Mouse (Mus musculus) gastrocnemius, postnatal 36 days (tissue): Measurements from ENCODE around the gene Hoxd10. TPM values are rescaled to one million over a fixed set of nuclear protein-coding genes. Genes with fewer than 3 reads are reported as not detected.

Source experiments
- DNase-seq, 2 experiments: peaks; one replicate each; pipeline ENCODE4 v3.0.0; 2022
- intact Hi-C: fragments of 180-260 bp; cut with DNase I; formaldehyde crosslinking; loops from one replicate; pipeline ENCODE4 v1.15.1; 2025
- total RNA-seq, 2 experiments: library from RNA; stranded (reverse); gene quantifications; 2 replicates each; pipeline ENCODE4 v1.2.3; 2021

Hoxd10 gene
- total RNA-seq, 2 experiments from 2014 or later, result 3.8 to 4.6 TPM

DNA sequence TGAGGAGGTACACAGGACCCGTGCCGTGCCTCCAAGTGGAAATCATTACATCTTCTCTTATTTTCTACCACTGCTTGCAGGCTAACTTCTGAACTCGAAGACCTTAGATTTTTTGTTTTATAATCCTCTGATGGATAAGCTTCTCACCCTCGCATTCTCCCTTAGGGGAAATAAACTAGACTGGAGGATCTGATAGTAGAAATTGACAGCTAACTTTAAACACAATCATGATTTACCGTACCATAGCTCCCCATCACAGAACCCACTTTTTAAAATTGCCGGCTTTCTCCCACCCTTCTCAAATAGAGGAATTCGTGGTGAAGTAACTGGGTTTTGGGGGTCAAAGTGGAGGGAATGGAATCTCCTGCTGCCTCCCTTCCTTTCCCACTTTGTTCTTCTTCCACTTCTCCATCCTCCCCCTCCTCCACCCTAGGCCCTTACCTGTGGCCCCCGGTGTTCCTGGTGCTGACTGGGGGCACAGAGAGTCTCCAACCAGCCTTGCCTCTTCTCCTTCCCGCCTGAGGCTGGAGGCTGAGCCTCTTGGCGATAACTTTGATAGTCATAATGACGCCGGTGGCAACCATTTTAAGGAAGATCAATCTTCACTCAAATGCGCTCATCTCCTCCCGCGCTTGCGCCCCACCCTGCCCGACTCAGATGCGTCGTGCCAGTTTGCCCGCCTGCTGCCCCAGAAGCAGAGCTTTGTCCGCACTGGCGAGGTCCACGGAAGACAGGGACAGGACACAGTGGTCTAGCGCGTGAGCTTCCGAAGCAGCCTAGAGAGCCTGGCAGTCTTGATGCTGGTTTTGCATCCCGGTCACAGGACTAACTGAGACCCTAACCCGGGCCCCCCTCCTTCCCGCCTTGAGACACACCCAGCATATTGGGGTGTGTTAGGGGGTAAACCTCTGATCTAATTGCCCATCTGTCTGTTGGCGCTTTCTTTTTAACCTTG, 31.0 kb upstream of the Hoxd10 start:
- intact Hi-C loops, result loop anchor here (5.0 kb wide), 1 partner anchor 593 kb away; no protein-coding TSS in a partner anchor

DNA sequence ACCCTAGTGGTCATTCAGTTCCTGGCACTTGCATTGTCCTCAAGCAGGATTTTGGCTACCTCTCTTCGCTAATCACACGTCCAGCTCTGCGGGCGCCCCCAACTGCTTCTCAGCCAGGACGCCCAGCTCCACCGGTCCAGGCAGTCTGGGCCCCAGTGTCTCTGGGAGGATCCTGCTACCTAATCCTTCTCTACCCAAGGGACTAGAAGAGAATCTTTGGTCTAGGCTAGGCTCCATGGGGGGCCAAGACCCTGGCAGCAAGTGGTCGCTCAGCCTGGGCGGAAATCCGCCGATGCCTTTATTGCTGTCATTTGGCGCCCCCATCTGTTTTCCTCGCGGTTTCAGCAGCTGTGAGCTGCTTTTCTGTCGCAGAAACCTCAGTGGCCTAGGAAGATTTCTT, 30.0 kb upstream of the Hoxd10 start:
- DNase-seq, result no peak
- intact Hi-C loops, result loop anchor here (5.0 kb wide), 1 partner anchor 594 kb away; no protein-coding TSS in a partner anchor

More for the DNA sequence above, 31.0 kb upstream of the Hoxd10 start:
- no peak for DNase-seq

DNA sequence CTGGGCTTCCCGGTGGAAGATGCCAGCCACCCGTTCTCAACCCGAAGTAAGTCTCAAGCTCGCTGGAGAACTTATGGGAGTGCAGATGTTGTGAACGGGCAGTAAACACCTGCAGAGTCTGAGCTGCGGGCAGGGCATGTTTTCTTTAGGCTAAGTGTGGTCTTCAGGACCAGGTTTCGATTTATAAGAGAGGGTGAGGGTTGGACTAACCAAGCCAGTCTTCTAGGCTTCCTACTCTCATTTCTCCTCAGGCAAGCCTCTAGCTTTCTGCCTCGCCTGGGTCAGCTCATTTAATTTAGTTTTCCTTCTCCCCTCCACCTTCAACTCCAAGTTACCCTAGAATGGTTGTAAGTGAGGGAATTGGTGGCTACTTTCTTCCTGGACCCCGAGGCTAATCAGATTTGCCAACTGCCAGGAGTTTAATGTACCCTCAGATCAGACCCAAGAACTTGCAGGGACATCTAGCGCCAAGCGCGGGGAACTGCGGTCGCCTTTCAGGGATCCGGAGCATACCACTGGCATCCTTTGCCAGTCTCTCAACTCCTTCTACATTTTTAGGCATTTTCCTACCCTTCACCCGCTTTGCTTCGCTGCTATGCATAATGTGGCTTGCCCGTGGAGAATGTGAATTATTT, 28.3 kb upstream of the Hoxd10 start:
- intact Hi-C loops, result loop anchor here (5.0 kb wide), 1 partner anchor 596 kb away; no protein-coding TSS in a partner anchor
- no peak for DNase-seq

DNA sequence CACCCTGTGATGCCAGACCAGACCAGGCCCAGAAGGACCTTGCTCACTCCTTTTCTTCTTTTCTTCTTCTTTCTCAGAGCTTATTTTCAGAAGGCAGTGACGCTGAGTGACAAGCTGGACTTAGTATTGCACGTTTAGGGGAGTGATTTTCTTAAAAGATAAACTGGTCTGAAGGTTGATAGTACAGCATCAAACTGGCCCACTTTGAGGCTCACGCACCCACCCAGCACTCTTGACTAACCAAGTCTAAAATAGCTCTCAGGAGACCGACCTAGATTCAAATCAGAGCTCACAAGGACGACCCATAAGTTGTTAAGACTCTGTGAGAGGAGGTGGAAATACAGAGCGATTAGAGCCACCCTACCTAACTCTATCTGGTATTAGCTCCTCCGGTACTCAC, 25.3 kb upstream of the Hoxd10 start:
- no peak for DNase-seq
- intact Hi-C loops, result no loop called here

DNA sequence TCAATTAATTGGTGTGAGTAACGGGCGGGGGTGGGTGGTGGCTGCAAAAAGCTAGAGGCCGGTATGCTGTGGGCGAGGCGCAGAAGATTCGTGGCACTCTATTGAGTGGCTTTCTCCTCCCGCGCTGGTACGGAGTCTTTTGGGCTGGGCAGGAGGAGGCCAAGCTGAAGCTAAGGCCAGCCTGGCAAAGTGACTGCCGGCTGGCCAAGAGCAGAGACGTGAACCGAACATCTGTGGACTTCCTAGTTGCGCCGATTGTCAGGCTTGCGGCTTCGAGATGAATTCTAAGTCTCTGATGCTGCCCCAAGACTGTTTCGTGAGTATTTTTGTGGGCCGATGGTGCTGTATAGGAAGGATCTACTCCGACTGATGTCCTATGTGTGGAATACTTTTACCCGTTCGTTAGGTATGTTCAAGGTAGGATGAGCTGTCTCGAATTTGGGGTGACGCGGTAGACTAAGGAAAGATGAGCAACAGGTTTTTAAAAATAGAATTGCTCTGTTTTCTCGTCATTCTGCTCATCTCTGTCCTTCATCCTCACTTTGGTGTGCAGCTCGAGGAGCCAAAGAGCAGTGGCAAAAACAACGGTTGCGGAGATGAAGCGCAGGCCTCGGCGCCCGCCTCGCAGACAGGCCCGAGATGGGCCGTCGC, 24.4 kb upstream of the Hoxd10 start:
- intact Hi-C loops, result no loop called here
- DNase-seq, result no peak

DNA sequence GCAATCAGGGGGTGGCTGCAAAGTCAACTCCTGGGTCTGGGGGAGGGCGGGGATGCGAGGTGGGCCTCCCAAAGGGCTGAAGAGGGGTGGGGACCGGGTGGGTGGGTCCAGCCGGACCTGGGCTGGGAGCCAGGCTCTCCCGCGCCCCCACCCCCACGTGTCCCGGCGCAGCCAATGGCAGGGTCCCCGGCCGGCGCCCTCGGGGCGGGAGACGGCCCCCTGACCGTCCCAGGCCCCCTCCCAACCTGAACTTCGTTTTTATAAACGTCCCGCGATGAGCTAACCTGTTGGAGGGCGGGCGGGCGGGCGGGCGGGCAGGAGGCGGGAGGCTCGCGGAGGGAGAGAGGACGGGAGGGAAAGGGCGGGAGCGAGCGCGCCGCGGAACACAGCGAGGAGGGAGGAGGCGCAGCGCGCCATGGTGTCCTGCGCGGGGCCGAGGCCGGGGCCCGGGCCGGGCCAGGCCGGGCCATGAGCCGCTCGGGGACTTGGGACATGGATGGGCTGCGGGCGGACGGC, 23.8 kb upstream of the Hoxd10 start, which contains the start of gene Hoxd13:
Hoxd13 (plus strand) TSS at position 469 of the 516 bp plus-strand sequence.
- intact Hi-C loops, result no loop called here

DNA sequence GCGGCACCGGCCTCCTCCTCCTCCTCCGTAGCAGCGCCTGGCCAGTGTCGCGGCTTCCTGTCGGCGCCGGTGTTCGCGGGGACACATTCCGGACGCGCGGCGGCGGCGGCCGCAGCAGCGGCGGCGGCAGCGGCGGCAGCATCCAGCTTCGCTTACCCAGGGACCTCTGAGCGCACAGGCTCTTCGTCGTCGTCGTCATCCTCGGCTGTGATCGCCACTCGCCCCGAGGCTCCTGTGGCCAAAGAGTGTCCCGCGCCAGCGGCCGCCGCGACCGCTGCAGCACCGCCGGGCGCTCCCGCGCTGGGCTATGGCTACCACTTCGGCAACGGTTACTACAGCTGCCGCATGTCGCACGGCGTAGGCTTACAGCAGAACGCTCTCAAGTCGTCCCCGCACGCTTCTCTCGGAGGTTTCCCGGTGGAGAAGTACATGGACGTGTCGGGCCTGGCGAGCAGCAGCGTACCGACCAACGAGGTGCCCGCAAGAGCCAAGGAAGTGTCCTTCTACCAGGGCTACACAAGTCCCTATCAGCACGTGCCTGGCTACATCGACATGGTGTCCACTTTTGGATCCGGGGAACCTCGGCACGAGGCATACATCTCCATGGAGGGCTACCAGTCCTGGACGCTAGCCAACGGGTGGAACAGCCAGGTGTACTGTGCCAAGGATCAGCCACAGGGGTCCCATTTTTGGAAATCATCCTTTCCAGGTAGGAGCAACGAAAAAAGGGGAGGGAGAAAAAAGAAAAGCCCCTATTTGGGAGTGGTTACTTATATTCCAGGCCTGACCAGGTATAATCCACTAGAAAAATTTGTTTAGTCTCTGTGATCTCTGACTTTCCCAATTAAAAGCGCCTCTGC, 23.1 kb upstream of the Hoxd10 start:
- intact Hi-C loops, result no loop called here
- DNase-seq, result no peak

More for the DNA sequence above, 23.8 kb upstream of the Hoxd10 start, which contains the start of gene Hoxd13:
- DNase-seq, result no peak

DNA sequence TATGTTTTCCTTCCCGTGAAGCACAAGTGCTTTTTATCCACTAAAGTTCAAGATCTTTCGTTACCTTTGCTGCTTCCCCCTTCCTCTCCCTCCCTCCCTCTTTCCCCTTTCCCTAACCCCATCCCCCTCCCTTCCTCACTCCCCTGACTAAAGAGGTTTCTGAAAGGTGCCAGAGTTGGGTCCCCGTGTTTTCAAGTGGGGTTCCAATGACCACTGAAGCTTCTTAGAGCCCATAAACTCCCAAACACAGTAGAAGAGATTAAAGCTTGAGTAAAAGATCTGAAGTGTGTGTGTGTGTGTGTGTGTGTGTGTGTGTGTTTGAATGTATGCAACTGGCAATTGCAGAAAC, 22.5 kb upstream of the Hoxd10 start:
- DNase-seq, result no peak
- intact Hi-C loops, result no loop called here

DNA sequence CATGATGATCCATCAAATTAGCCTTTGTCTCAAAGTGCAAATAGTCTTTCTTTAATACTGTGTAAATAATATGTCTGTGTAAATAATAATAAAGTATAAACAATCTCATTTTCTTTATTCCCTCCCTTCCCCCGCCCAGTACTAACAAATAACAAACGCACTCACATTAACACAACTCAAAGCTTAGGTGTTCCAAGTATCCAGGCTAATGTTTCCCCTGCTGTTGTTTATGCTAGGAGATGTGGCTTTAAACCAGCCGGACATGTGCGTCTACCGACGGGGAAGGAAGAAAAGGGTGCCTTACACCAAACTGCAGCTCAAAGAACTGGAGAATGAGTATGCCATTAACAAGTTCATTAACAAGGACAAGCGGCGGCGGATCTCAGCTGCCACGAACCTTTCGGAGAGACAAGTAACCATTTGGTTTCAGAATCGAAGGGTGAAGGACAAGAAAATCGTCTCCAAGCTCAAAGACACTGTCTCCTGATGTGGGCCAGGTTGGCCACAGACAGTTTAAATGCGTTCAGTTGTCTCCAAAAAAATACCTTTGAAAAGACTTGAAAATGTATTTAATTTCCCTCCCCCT, 22.0 kb upstream of the Hoxd10 start:
- intact Hi-C loops, result loop anchor here (5.0 kb wide), 1 partner anchor 1087 kb away; the partner anchor contains the start of gene Chrna1
- no peak for DNase-seq

DNA sequence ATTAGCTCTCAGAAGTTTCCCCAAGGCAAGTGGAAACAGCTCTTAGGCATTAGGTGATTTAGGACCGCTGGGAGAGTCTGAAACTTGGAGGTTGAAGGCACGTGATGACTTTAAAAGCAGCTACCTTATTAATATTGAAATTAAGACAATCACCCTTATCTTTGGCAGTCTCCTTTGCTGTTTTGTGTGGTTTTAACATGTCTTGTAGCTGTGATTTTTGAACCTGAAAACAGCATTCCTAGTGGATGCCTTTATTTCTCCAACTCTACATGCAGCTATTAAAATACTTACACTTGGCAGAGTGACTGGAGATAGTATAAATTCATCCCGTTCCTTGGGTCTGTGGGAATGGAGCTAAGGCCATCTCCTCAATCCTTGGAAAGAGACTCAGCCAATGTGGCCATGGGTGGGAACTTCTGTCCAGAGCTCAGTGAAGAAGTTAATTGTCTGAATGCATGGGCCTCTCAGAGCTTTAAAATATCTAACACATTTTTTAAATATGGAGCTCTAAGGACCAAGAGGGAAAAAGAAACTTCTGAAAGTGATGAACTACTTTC, 21.0 kb upstream of the Hoxd10 start:
- no peak for DNase-seq
- intact Hi-C loops, result loop anchor here (5.0 kb wide), 1 partner anchor 1088 kb away; the partner anchor contains the start of gene Chrna1

DNA sequence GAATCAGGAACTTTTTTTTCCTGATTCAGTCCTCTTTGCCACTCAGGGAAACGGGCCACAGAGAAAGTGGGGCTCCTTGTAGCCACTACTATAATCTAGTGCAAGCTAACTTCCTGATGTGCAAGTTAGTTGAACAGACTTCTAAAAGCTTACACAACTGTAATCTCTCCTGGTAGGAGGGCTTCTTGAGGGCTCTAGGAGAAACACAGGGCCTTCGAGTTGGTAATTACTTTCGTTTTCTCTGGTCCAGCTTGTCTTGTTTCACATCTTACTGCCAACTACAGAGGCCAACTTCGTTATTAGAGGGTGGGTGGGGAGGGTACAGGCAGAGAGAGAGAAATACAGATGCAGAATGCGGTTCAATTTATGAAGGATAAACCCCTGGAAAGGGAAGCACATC, 19.9 kb upstream of the Hoxd10 start:
- DNase-seq, result no peak
- intact Hi-C loops, result loop anchor here (2.0 to 5.0 kb wide), 2 partner anchors 705 to 1090 kb away; partner anchors contain the start of gene Chrna1

DNA sequence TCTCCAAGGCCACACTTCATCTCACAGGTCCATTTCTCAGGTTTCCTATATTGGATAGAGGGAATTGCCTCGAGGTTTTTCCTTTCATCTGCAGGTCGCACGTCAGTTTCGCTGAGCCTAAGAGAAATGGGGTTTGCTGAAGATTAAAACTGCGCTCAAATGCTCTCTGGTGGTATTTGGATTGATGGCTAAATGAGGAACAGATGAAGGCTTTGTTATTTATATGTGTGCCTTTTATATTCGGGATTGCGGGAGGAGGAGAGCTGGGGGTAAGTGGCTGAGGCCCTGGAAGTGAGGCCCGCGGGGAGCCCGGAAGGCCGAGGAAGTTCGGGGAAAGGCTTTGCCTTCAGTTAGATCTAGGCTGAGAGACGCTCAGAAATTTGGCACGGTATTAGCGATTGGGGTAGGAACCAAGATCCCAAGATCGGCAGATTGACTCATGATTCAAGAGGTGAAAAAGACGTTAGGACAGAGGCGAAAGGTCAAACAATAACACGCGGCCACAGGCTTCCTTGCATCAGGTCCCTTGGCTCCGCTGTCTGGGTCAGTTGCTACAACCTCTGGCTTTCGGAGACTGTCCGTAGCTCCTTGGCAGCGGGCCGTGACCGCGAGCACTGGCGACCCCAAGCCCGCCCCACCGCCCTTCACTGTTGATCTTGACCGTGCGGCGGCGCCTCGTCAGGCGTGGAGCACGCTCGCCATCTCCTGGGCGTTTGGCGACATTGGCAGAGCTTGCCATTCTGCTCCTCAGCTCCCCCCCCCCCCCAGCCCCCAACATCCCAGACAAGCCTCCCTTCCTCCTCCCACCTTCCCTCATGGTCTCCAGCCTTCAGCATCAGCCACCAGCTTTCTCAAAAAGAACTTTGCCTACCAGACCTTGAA, 19.0 kb upstream of the Hoxd10 start:
- intact Hi-C loops, result loop anchor here (2.0 to 5.0 kb wide), 2 partner anchors 706 to 1090 kb away; partner anchors contain the start of gene Chrna1
- DNase-seq, result no peak

DNA sequence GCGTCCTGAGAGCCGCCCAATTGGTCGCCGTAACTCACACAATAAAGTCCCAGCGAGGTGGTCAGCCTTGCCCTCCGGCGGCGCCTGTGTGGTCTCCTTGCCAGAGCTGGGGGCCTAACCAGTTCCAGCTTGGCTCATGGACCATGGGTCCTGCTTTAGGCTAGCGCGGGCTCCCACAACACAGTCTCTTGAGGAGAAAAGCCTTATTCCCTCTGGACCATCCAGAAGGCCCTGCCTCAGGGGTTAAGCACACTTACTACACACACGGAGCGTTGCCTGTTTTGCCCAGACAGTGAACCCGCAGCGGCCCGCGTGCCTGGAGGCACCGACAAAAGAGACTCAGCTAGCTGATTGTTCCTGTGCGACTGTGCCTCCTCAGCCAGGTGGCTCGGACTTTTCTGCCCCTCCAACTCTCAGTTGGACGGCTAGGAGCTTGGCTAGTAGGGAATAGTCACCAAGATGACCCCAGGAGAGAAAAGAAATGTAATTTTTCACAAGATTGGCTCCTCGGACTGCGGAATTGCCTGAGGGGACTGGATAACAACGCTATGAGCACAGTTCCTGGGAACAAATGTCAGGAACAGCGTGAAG, 17.8 kb upstream of the Hoxd10 start:
- intact Hi-C loops, result loop anchor here (2.0 to 5.0 kb wide), 2 partner anchors 707 to 1092 kb away; partner anchors contain the start of gene Chrna1
- no peak for DNase-seq

DNA sequence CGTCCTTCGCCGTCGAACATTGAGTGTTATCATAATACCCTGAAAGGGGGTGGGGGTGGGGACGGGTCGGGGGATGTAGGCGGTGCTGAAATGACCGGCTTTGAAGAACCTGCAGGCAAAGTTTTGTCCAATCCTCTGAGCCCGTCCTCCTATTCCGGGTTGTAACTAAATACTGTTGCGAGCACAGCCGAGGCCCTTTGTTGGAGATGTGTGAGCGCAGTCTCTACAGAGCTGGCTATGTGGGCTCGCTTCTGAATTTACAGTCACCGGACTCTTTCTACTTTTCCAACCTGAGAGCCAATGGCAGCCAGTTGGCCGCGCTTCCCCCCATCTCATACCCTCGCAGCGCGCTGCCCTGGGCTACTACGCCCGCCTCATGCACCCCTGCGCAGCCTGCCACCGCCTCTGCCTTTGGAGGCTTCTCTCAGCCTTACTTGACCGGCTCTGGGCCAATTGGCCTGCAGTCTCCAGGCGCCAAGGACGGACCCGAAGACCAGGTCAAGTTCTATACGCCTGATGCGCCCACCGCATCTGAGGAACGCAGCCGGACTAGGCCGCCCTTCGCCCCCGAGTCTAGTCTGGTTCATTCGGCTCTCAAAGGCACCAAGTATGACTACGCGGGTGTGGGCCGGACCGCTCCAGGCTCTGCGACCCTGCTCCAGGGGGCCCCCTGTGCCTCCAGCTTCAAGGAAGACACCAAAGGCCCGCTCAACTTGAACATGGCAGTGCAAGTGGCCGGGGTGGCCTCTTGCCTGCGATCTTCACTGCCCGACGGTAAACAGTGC, 16.7 kb upstream of the Hoxd10 start, which contains the start of gene Hoxd12:
Hoxd12 (plus strand) TSS at position 133 of the 785 bp plus-strand sequence.
- DNase-seq, result no peak
- intact Hi-C loops, result loop anchor here (5.0 kb wide), 1 partner anchor 1093 kb away; the partner anchor contains the start of gene Chrna1

DNA sequence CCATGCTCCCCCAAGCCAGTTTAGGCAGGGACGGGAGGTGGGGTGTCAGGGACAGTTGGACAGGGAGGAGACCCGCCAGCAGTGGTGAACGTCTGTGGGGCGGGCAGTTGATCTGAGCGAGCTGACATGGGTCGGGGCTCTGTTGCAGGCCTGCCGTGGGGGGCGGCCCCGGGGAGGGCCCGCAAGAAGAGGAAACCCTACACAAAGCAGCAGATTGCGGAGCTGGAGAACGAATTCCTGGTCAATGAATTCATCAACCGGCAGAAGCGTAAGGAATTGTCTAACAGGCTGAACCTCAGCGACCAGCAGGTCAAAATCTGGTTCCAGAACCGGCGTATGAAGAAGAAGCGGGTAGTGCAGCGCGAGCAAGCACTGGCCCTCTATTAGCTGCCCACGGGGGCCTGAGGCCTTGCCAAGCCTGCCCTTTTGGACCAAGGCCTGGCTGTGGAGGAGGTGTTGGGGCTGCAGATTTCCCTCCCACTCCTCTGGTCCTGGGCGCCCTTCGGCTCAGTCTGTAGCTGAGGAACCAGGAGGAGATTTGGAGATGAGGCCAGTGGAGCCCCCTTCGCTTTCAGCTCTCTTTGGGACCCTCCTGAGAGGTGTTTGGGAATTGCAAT, 15.9 kb upstream of the Hoxd10 start:
- intact Hi-C loops, result no loop called here
- DNase-seq, result no peak
